Mouse (Mus musculus) liver, embryonic 14.5 days (tissue): ENCODE results near the gene Gfpt1. TPM values are rescaled to one million over a fixed set of nuclear protein-coding genes. Genes with fewer than 3 reads are reported as not detected.

Source experiments
- ATAC-seq: fragments of 200-750 bp; cut with Nextera tagmentation; 2 replicates; pipeline ENCODE4 v1.8.0; 2017; ENCODE audit warnings: moderate number of reproducible peaks, mild to moderate bottlenecking, moderate library complexity; ENCODE audit not compliant: insufficient read depth
- DNase-seq, 3 experiments: peaks; one replicate each; pipeline ENCODE4 v3.0.0-alpha.2; 2012 to 2013; ENCODE audit warnings: low read depth in 3 of 3, low spot score in 3 of 3
- H3K27ac ChIP-seq: fragments of 300-500 bp; sonication (generic); 2 replicates; pipeline ENCODE4 v1.5.1; 2014; ENCODE audit warnings: moderate library complexity, mild to moderate bottlenecking, control low read depth, inconsistent platforms
- H3K27me3 ChIP-seq: fragments of 300-500 bp; sonication (generic); 2 replicates; pipeline ENCODE4 v1.6.1; 2014; ENCODE audit warnings: mild to moderate bottlenecking, low read length, moderate library complexity; ENCODE audit not compliant: control insufficient read depth, insufficient read depth
- H3K36me3 ChIP-seq: fragments of 300-500 bp; sonication (generic); replicated peaks from 2 replicates; pipeline ENCODE4 v1.6.1; 2014; ENCODE audit warnings: low read depth; ENCODE audit not compliant: control insufficient read depth, insufficient read depth
- H3K4me1 ChIP-seq, 2 experiments: fragments of 200-500 bp in 1 of 2; fragments of 300-500 bp in 1 of 2; sonication (generic) in 1 of 2; replicated peaks; 2 replicates each; pipeline ENCODE4 v1.6.1; 2012 to 2014; ENCODE audit warnings: antibody characterized with exemption in 1 of 2, inconsistent platforms in 1 of 2, low read length in 1 of 2; ENCODE audit not compliant: control insufficient read depth in 2 of 2, insufficient read depth in 2 of 2
- H3K4me2 ChIP-seq: fragments of 300-500 bp; sonication (generic); 2 replicates; pipeline ENCODE4 v1.6.1; 2014; ENCODE audit warnings: low read depth, mild to moderate bottlenecking, control low read depth, moderate library complexity
- H3K4me3 ChIP-seq, 2 experiments: fragments of 200-500 bp in 1 of 2; fragments of 300-500 bp in 1 of 2; sonication (generic) in 1 of 2; 2 replicates each; pipeline ENCODE4 v1.5.1; 2012 to 2014; ENCODE audit warnings: low read depth in 2 of 2, low read length in 2 of 2, mild to moderate bottlenecking in 2 of 2, control low read depth in 1 of 2, inconsistent platforms in 1 of 2, moderate library complexity in 1 of 2; ENCODE audit not compliant: insufficient read depth in 1 of 2
- H3K9ac ChIP-seq: fragments of 300-500 bp; sonication (generic); replicated peaks from 2 replicates; pipeline ENCODE4 v1.6.1; 2014; ENCODE audit warnings: mild to moderate bottlenecking, control low read depth, moderate library complexity
- H3K9me3 ChIP-seq: fragments of 300-500 bp; sonication (generic); 2 replicates; pipeline ENCODE4 v1.6.1; 2016; ENCODE audit warnings: low read length, mixed read lengths; ENCODE audit not compliant: control insufficient read depth
- CTCF ChIP-seq: IDR thresholded peaks from 2 replicates; pipeline ENCODE4 v1.5.1; 2016; ENCODE audit warnings: antibody characterized with exemption, low read depth, control low read depth
- EP300 ChIP-seq: IDR thresholded peaks from 2 replicates; pipeline ENCODE4 v1.6.1; 2016; ENCODE audit warnings: antibody characterized with exemption, low read depth
- WGBS: fragments of 180-500 bp; shearing (Covaris S2); extraction: QIAGEN DNeasy Blood & Tissue Kit; methylation state at CpG from one replicate; pipeline ENCODE4 v1.1.7; 2014; ENCODE audit not compliant: insufficient replicate concordance; 5-methylcytosine and 5-hydroxymethylcytosine counted together
- polyA plus RNA-seq, 2 experiments: library from polyadenylated mRNA; depleted of rRNA in 1 of 2; stranded (reverse) in 1 of 2; unstranded in 1 of 2; fragments of >200 nt; fragmentation: Nextera tagmentation in 1 of 2; extraction: Ambion mirVana in 1 of 2; gene quantifications; 2 replicates each; pipeline versions ENCODE4 v1.2.1 to v1.2.3; 2012 to 2014

The Gfpt1 gene
- polyA plus RNA-seq, 2 experiments = 5.2 to 5.5 TPM

DNA sequence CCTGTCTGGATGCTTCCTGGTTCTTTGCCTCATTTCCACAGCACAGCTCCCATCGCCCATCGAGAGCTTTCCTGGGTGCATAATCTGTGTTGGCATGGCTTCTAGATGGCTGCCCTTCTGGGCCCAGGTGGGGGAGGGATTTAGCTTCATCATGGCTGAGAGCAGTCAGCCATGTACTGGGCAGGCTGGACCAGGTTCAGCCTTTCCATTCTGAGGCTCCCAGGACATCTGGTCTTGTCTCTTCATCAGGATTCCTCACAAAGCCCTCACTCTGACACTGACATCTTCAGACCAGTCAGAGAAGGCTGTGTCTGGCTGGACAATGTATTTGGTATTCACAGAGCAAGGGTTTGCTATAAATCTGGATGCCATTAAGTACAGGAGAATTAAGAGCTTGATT lies 73.3 kb downstream of the Gfpt1 start:
- H3K4me2 ChIP-seq = no peak overlapping the region
- H3K4me3 ChIP-seq = no peak overlapping the region
- no peak overlapping the region for H3K9ac ChIP-seq
- H3K27ac ChIP-seq = no peak overlapping the region
- no peak for ATAC-seq
- no peak for TF ChIP-seq CTCF
- no peak for TF ChIP-seq EP300
- H3K36me3 ChIP-seq = no peaks in the 10 kb centered on the region
- DNase-seq = no peak
- no peaks in the 10 kb centered on the region for H3K27me3 ChIP-seq
- H3K4me1 ChIP-seq = no peaks in the 10 kb centered on the region
- no peaks in the 10 kb centered on the region for H3K9me3 ChIP-seq
- 60% methylated on average over 2 of the region's 2 CpGs for WGBS

DNA sequence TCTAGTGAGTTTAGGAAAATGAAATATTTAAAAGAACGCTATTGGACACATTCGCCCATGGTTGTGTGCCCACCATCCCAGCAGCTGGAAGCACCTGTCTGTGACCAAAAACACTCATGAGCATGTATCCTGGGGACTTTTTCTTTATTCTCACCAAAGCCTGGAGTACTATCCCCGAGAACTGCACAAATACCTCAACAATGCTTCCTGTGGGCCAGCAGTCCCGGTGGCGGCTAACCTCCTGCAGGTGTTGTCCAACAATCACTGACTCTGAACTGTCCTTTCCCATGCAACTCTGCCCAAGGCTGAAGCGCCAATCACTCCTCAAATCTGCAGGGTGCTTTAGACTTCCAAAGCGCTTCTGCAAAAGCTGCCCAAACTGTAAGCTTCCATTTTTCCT lies 74.0 kb downstream of the Gfpt1 start:
- TF ChIP-seq EP300 = no peak
- no peak for TF ChIP-seq CTCF
- 70% methylated on average over 7 of the region's 7 CpGs for WGBS
- Histone ChIP-seq H3K9me3 (no peaks in the 10 kb centered on the region), H3K27ac (no peak overlapping the region), H3K4me1 (no peaks in the 10 kb centered on the region), H3K36me3 (no peaks in the 10 kb centered on the region), H3K4me3 (no peak overlapping the region), H3K27me3 (no peaks in the 10 kb centered on the region), H3K9ac (no peak overlapping the region), H3K4me2 (no peak overlapping the region)
- no peak for ATAC-seq
- no peak for DNase-seq

DNA sequence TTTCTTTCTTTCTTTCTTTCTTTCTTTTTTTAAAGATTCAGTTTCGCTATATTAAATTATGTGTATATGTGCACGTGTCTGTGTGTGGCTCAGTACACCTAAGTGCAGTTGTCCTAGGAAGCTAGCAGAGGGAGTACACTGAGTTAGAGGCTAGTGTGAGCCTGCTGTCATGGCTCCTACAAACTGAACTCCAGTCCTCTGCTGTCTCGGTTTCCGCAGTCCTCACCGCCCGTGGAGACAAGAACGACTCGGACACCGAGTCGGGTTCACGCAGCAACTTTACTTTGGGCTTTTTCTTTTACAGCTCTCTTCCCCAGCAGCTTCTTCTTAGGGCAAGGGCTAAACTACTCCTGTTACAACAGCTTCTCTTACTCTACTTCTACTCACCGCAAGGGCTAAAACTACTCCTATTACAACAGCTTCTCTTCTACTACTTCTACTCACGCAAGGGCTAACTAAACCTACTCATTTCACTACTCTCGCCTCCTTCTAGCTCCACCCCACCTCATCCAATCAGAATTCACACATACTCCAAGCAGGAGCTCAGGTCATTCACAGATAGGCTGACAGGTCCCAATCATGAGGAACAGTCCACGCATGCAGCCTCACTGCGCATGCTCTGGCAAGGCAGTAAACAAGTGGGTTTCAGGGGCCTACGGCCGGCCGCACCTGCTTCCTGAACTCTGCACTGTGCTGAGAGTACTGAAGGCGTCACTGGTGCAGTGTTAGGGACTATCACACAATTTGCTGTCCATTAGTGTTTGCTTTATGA lies 76.6 kb downstream of the Gfpt1 start:
- Histone ChIP-seq H3K27ac (no peak overlapping the region), H3K4me1 (no peaks in the 10 kb centered on the region; a peak in 1 of 4 replicates), H3K27me3 (no peaks in the 10 kb centered on the region), H3K4me3 (no peak overlapping the region), H3K9me3 (no peaks in the 10 kb centered on the region), H3K9ac (no peak overlapping the region), H3K4me2 (no peak overlapping the region), H3K36me3 (no peaks in the 10 kb centered on the region)
- DNase-seq (no peak), ATAC-seq (peak; percentile 61; the same call in 1 of the 2 replicates)
- TF ChIP-seq EP300 (no peak), CTCF (no peak)
- WGBS = 68% methylated on average over 20 of the region's 20 CpGs

DNA sequence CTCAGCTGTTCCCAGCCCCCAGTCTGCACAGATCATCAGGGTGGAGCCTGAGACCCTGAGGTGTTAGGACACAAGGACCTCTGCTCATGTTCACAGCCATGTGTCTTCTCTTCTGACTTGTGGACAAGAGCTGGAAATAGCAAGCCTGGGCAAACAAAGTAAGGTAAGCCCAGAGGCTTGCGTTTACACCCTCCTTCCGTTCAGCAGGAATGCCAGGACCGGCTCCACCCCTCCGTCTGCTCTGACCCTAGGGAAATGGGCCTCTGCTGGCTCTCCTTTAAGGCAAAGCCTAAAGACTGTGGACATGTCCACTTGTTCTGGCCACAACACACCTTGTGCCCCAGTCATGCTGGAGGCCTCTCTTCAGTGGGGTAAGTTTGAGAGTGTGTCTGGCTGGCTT lies 77.3 kb downstream of the Gfpt1 start:
- Histone ChIP-seq H3K4me1 (no peaks in the 10 kb centered on the region; a peak in 1 of 4 replicates), H3K27ac (no peak overlapping the region), H3K4me2 (no peak overlapping the region), H3K27me3 (no peaks in the 10 kb centered on the region), H3K4me3 (no peak overlapping the region), H3K9ac (no peak overlapping the region), H3K36me3 (no peaks in the 10 kb centered on the region), H3K9me3 (no peaks in the 10 kb centered on the region)
- ATAC-seq = no peak
- 67% methylated on average over 4 of the region's 4 CpGs for WGBS
- DNase-seq = no peak
- TF ChIP-seq EP300 (no peak), CTCF (no peak)

DNA sequence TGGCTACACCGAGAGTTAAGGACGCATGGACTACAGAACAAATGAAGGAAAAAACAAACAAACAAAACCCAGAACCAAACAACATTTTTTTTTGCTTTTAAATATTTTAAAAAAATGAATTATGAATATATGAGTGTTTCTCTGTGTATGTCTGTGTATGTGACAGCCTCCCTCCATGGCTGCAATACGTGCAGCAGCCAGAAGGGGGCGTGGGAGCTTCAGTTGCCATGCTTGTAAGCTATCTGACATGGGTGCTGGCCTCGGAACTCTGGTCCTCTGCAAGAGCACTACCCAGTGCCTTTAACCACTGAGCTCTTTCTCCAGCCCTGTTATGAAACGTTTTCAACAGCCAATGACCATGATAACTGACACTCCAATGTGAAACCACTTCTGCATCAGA lies 78.0 kb downstream of the Gfpt1 start:
- no peak overlapping the region for H3K4me2 ChIP-seq
- H3K9ac ChIP-seq = no peak overlapping the region
- no peaks in the 10 kb centered on the region; a peak in 1 of 4 replicates for H3K4me1 ChIP-seq
- no peak overlapping the region for H3K27ac ChIP-seq
- H3K27me3 ChIP-seq = no peaks in the 10 kb centered on the region
- H3K9me3 ChIP-seq = no peaks in the 10 kb centered on the region
- no peak for TF ChIP-seq EP300
- TF ChIP-seq CTCF = peak; percentile 75
- no peak for DNase-seq
- no peak overlapping the region for H3K4me3 ChIP-seq
- 73% methylated on average over 6 of the region's 6 CpGs for WGBS
- no peak for ATAC-seq
- no peaks in the 10 kb centered on the region for H3K36me3 ChIP-seq
